Mouse (Mus musculus) testis, adult 2 months (tissue): ENCODE results near the gene Pmf1.

Source experiments
- CTCF ChIP-seq: fragments of 200-500 bp; IDR thresholded peaks from 2 replicates; pipeline ENCODE4 v1.5.1; 2012; ENCODE audit warnings: low read depth, mild to moderate bottlenecking, inconsistent platforms, low read length, moderate library complexity; ENCODE audit not compliant: control insufficient read depth, insufficient read depth, insufficient replicate concordance
- POLR2A ChIP-seq: fragments of 200-500 bp; IDR thresholded peaks from 2 replicates; pipeline ENCODE4 v1.6.1; 2012; ENCODE audit warnings: low read depth, mild to moderate bottlenecking, inconsistent platforms, low read length, moderate library complexity; ENCODE audit not compliant: control insufficient read depth

- TF ChIP-seq POLR2A = no peak
- no peak for TF ChIP-seq CTCF
Observed at GRCm38 (mm10) chr3:88453986-88454385, 43.9 kb upstream of the Pmf1 start.
